Mouse (Mus musculus): Measurements from ENCODE around the gene AB124611. TPM values are rescaled to one million over a fixed set of nuclear protein-coding genes. Genes with fewer than 3 reads are reported as not detected.

Gene AB124611
- polyA plus RNA-seq, 2 experiments: 2.3 to 2.9 TPM

DNA sequence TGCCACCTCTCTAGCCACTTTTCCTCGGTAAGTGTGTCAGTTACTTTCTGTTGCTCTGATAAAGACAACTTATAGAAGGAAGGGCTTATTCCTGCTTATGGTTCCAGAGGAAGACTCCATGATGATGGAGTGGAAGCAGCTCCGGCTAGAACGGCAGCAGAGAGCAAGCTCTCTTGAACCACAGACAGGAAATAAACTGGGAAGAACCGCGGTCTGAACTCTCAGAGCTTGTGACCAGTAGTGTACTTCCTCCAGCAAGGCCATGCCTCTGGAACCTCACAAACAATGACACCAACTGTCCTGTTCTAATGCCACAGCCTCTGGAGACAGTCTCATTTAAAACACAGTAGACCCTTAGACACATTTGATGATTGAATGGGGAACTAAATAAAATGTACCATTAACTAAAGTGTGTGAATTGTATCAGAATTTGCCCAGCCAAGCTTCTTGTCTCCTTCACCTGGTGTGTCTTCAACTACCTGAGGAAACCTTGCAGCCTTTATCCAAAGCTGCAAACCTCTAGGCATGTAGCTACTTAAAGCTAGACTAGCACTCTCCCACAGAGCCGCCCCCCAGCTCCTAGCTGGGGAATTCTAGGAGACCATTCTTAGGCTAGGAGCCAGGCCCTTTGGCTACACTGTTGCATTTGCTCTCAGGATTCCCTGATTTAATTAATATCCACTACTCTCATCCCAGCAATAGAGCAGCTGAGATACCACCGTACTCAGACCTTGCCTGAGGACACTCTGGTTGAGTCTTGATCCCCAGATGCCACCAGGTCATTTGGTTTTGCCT, 637 bp upstream of the AB124611 start:
- no peaks in the 10 kb centered on the region for H3K4me1 ChIP-seq (ENCODE audit: control insufficient read depth, insufficient read depth, low read length)
- H3K4me2 ChIP-seq (replicated peaks; ENCODE audit: low read depth, low read length, severe bottlenecking): no peak overlapping the region
- H3K9ac ChIP-seq (ENCODE audit: low read depth, low read length, severe bottlenecking): no peak overlapping the region
- H3K4me3 ChIP-seq (replicated peaks; ENCODE audit: low read length): no peak overlapping the region
- ATAC-seq (ENCODE audit: low FRiP score, low read depth) (no peak), DNase-seq (ENCODE audit: low spot score) (no peak)
- no peaks in the 10 kb centered on the region for H3K9me3 ChIP-seq (ENCODE audit: control insufficient read depth, low read length)
- 0 out of 2 replicates have a peak, but pooled peaks cover 3% of the 10 kb centered on the region for H3K36me3 ChIP-seq (ENCODE audit: control insufficient read depth, insufficient read depth, low read length)
- WGBS: 75% methylated on average over 7 of the region's 7 CpGs
- H3K27me3 ChIP-seq (ENCODE audit: control insufficient read depth, insufficient read depth, low read length): no peaks in the 10 kb centered on the region
- TF ChIP-seq POLR2A (IDR thresholded peaks at IDR 0.05; ENCODE audit: borderline replicate concordance, extremely low read depth, insufficient read depth, insufficient read length): no peak
- no peak overlapping the region for H3K27ac ChIP-seq (replicated peaks; ENCODE audit: low read depth, low read length)

DNA sequence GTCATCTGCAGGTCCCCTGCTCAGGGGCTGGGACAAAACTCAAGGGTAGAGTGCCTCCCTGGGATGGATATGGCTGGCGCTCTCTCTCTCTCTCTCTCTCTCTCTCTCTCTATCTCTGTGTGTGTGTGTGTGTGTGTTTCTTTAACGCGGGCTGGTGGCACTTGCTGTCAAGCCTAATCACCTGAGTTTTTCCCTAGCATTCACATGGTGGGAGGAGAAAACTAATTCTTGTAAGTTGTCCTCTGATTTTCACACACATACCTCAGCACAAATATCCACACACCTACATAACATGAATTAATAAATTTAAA, 613 bp downstream of the AB124611 start:
- H3K27me3 ChIP-seq (ENCODE audit: control insufficient read depth, insufficient read depth, low read length): no peaks in the 10 kb centered on the region
- no peaks in the 10 kb centered on the region for H3K4me1 ChIP-seq (ENCODE audit: control insufficient read depth, insufficient read depth, low read length)
- TF ChIP-seq POLR2A (IDR thresholded peaks at IDR 0.05; ENCODE audit: borderline replicate concordance, extremely low read depth, insufficient read depth, insufficient read length): no peak
- H3K4me2 ChIP-seq (replicated peaks; ENCODE audit: low read depth, low read length, severe bottlenecking): no peak overlapping the region
- DNase-seq (ENCODE audit: low spot score): no peak
- H3K9me3 ChIP-seq (ENCODE audit: control insufficient read depth, low read length): no peaks in the 10 kb centered on the region
- H3K36me3 ChIP-seq (ENCODE audit: control insufficient read depth, insufficient read depth, low read length): 0 out of 2 replicates have a peak, but pooled peaks cover 3% of the 10 kb centered on the region
- WGBS: 86% methylated on average over 3 of the region's 3 CpGs
- no peak overlapping the region for H3K4me3 ChIP-seq (replicated peaks; ENCODE audit: low read length)
- no peak for ATAC-seq (ENCODE audit: low FRiP score, low read depth)
- no peak overlapping the region for H3K27ac ChIP-seq (replicated peaks; ENCODE audit: low read depth, low read length)
- H3K9ac ChIP-seq (ENCODE audit: low read depth, low read length, severe bottlenecking): no peak overlapping the region

DNA sequence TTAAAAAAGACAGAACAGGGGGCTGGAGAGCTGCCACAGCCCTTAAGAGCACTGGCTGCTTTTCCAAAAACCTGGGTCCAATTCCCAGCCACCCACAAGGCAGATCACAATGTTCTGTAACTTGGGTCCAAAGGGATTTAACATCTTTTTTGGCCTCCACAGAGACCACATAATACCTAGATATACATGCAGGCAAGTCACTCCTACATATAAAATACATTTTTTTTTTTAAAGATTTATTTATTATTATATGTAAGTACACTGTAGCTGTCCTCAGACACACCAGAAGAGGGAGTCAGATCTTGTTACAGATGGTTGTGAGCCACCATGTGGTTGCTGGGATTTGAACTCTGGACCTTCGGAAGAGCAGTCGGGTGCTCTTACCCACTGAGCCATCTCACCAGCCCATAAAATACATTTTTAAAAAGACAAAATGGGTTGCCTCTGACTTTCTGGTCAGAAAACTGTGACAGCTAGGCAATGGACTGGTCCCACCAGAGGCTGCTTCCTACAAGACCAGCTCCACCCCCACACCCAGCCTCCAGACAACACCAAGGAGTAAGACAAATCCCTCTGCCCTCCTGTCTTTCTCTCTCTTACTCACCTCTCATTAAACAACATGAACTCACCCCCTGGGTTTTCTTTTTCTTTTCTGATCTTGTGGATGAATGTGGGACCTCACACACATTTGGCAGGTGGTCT, 1.3 kb downstream of the AB124611 start:
- no peak overlapping the region for H3K4me2 ChIP-seq (replicated peaks; ENCODE audit: low read depth, low read length, severe bottlenecking)
- ATAC-seq (ENCODE audit: low FRiP score, low read depth): no peak
- no peak for TF ChIP-seq POLR2A (IDR thresholded peaks at IDR 0.05; ENCODE audit: borderline replicate concordance, extremely low read depth, insufficient read depth, insufficient read length)

DNA sequence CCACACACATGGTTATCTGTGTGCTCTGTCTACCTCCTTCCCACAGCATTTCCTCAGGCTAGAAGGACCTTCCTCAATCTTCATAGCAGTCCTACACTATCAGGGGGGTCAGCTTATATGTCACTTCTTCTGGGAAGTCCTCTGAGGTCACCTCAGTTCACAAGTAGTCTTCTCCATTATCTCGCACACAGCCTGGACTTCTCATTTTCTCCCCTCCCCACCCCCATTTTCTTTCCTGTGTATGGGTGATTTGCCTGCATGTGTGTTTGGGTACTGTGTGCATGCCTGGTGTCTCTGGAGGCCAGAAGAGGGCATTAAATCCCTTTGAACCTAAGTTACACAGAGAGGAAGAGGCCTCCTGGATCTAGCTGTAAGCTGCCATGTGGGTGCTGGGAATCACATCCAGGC, 1.9 kb downstream of the AB124611 start:
- Histone ChIP-seq H3K36me3 (ENCODE audit: control insufficient read depth, insufficient read depth, low read length) (0 out of 2 replicates have a peak, but pooled peaks cover 3% of the 10 kb centered on the region), H3K27me3 (ENCODE audit: control insufficient read depth, insufficient read depth, low read length) (no peaks in the 10 kb centered on the region), H3K9ac (ENCODE audit: low read depth, low read length, severe bottlenecking) (no peak overlapping the region), H3K4me3 (replicated peaks; ENCODE audit: low read length) (no peak overlapping the region), H3K9me3 (ENCODE audit: control insufficient read depth, low read length) (no peaks in the 10 kb centered on the region), H3K4me1 (ENCODE audit: control insufficient read depth, insufficient read depth, low read length) (no peaks in the 10 kb centered on the region), H3K27ac (replicated peaks; ENCODE audit: low read depth, low read length) (no peak overlapping the region), H3K4me2 (replicated peaks; ENCODE audit: low read depth, low read length, severe bottlenecking) (no peak overlapping the region)
- DNase-seq (ENCODE audit: low spot score) (no peak), ATAC-seq (ENCODE audit: low FRiP score, low read depth) (no peak)
- WGBS: 88% methylated on average over 1 of the region's 1 CpGs
- no peak for TF ChIP-seq POLR2A (IDR thresholded peaks at IDR 0.05; ENCODE audit: borderline replicate concordance, extremely low read depth, insufficient read depth, insufficient read length)

More for the DNA sequence above, 1.3 kb downstream of the AB124611 start:
- Histone ChIP-seq H3K27ac (replicated peaks; ENCODE audit: low read depth, low read length) (no peak overlapping the region), H3K9me3 (ENCODE audit: control insufficient read depth, low read length) (no peaks in the 10 kb centered on the region), H3K4me3 (replicated peaks; ENCODE audit: low read length) (no peak overlapping the region), H3K36me3 (ENCODE audit: control insufficient read depth, insufficient read depth, low read length) (0 out of 2 replicates have a peak, but pooled peaks cover 3% of the 10 kb centered on the region), H3K27me3 (ENCODE audit: control insufficient read depth, insufficient read depth, low read length) (no peaks in the 10 kb centered on the region), H3K9ac (ENCODE audit: low read depth, low read length, severe bottlenecking) (no peak overlapping the region), H3K4me1 (ENCODE audit: control insufficient read depth, insufficient read depth, low read length) (no peaks in the 10 kb centered on the region)
- WGBS: 92% methylated on average over 2 of the region's 2 CpGs
- DNase-seq (ENCODE audit: low spot score): no peak

DNA sequence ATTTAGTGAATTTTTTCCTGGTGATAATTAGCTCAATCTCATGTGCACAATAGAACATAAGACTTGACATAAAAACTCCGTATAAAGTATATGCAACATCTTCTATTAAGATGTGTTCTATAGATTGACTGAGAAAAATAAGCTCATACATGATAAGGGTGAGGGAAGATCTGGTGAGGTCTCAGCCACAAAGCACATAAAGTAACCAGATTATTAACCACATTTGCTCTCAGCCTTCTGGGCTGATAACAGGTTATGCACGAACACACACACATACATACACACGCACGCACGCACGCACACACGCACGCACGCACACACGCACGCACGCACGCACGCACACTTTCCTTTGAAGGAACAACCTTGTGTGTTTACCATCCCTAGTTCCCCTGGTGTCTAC, 10.5 kb downstream of the AB124611 start:
- H3K4me1 ChIP-seq (ENCODE audit: control insufficient read depth, insufficient read depth, low read length): no peaks in the 10 kb centered on the region
- no peaks in the 10 kb centered on the region for H3K36me3 ChIP-seq (ENCODE audit: control insufficient read depth, insufficient read depth, low read length)
- no peak overlapping the region for H3K4me2 ChIP-seq (replicated peaks; ENCODE audit: low read depth, low read length, severe bottlenecking)
- 89% methylated on average over 14 of the region's 14 CpGs for WGBS
- ATAC-seq (ENCODE audit: low FRiP score, low read depth) (no peak), DNase-seq (ENCODE audit: low spot score) (no peak)
- H3K27me3 ChIP-seq (ENCODE audit: control insufficient read depth, insufficient read depth, low read length): no peaks in the 10 kb centered on the region
- no peak for TF ChIP-seq POLR2A (IDR thresholded peaks at IDR 0.05; ENCODE audit: borderline replicate concordance, extremely low read depth, insufficient read depth, insufficient read length)
- no peak overlapping the region for H3K27ac ChIP-seq (replicated peaks; ENCODE audit: low read depth, low read length)
- no peaks in the 10 kb centered on the region for H3K9me3 ChIP-seq (ENCODE audit: control insufficient read depth, low read length)
- H3K4me3 ChIP-seq (replicated peaks; ENCODE audit: low read length): no peak overlapping the region
- H3K9ac ChIP-seq (ENCODE audit: low read depth, low read length, severe bottlenecking): no peak overlapping the region

Measured in limb, embryonic 14.5 days (tissue).